Mouse (Mus musculus) A20 (cell line): ENCODE measurements around the gene Zfp628.
"Not testable (repeated sequence)": the region's sequence is repeated elsewhere in the genome, so short reads cannot be mapped to it uniquely, and the experiment has no call there.

Experiments used
- DNase-seq: peaks from one replicate; pipeline ENCODE4 v3.0.0-alpha.2; 2011; ENCODE audit warnings: low read depth, low spot score

Zfp628 gene

GRCm38 (mm10) chr7:4915007-4915665, at the start of gene Zfp628:
TSS of gene Zfp628 (plus strand) at chr7:4915217.
- peak; percentile 96 for DNase-seq

GRCm38 (mm10) chr7:4865579-4866493, 49.2 kb upstream of the Zfp628 start:
- peak; percentile 98 for DNase-seq

- DNase-seq: no peak
Measured at GRCm38 (mm10) chr7:4866631-4867180, 48.3 kb upstream of the Zfp628 start.

GRCm38 (mm10) chr7:4870133-4870532, 44.9 kb upstream of the Zfp628 start, which contains the start of gene Isoc2b:
TSS of gene Isoc2b (minus strand) at chr7:4870258.
- peak; percentile 34 for DNase-seq

- DNase-seq: peak; percentile 98
Measured at GRCm38 (mm10) chr7:4876753-4877221, 38.2 kb upstream of the Zfp628 start, which contains the start of gene Isoc2a. TSS of gene Isoc2a (plus strand) at chr7:4877153.

- DNase-seq: no peak
Measured at GRCm38 (mm10) chr7:4877226-4877625, 37.8 kb upstream of the Zfp628 start.

GRCm38 (mm10) chr7:4878186-4878585, 36.8 kb upstream of the Zfp628 start:
- DNase-seq: peak; percentile 64

- DNase-seq: not testable (repeated sequence)
Measured at GRCm38 (mm10) chr7:4879036-4879435, 36.0 kb upstream of the Zfp628 start.

- no peak for DNase-seq
Measured at GRCm38 (mm10) chr7:4886680-4887079, 28.3 kb upstream of the Zfp628 start.

GRCm38 (mm10) chr7:4895186-4895585, 19.8 kb upstream of the Zfp628 start:
- DNase-seq: no peak

GRCm38 (mm10) chr7:4898851-4899648, 16.0 kb upstream of the Zfp628 start:
- no peak for DNase-seq

- DNase-seq: no peak
Measured at GRCm38 (mm10) chr7:4899649-4900522, 15.1 kb upstream of the Zfp628 start.

GRCm38 (mm10) chr7:4900523-4900851, 14.5 kb upstream of the Zfp628 start:
- no peak for DNase-seq

GRCm38 (mm10) chr7:4901171-4901570, 13.8 kb upstream of the Zfp628 start:
- DNase-seq: peak; percentile 61

GRCm38 (mm10) chr7:4902404-4902803, 12.6 kb upstream of the Zfp628 start:
- DNase-seq: no peak

- DNase-seq: no peak
Measured at GRCm38 (mm10) chr7:4906466-4906950, 8.5 kb upstream of the Zfp628 start, which contains the start of gene Gm36210. TSS of gene Gm36210 (minus strand) at chr7:4906516.

- peak; percentile 39 for DNase-seq
Measured at GRCm38 (mm10) chr7:4911561-4911960, 3.5 kb upstream of the Zfp628 start.

GRCm38 (mm10) chr7:4912248-4912647, 2.8 kb upstream of the Zfp628 start:
- DNase-seq: peak; percentile 38

- no peak for DNase-seq
Measured at GRCm38 (mm10) chr7:4915669-4916416, 826 bp downstream of the Zfp628 start.
